Comparison of ENCODE assay signal across 9 mouse cellular contexts in the genomic region with DNA sequence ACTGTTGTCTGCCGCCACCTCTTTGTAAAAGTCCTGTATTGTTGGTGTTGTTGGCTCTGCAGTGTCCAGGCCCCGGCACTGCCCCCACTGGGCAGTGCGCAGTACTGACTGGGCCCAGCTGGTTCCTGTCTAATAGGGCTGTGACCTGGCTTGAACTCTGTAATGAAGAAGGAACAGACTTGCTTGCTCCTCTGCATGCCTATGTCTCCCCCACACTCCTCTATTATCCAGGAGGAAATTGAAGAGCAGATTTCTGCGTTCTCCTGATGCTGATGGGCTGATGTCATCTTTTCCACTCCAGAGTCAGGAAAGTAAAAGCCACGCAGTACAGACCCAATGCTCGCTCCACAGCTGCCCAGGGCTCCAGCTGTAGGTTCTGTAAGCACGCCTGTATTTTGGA.
DNase-seq lines count a peak whose midpoint lies in the region; ATAC-seq and TF ChIP-seq lines count a peak whose summit lies in the region.
"Had no signal": no experiment of that assay in that cellular context is flagged by ENCODE, and none has a peak within 500 bp of the region (broad histone marks: within the 10 kb centered on the region; RNA-seq: fewer than 3 reads in every experiment).

No protein-coding gene starts in this region.

- no peak overlapping the region for H3K27ac ChIP-seq in cerebellum, adult 2 months (ENCODE audit: insufficient read depth, low read length)
- H3K27ac ChIP-seq in embryonic facial prominence, embryonic 14.5 days (replicated peaks; ENCODE audit: low read depth, low read length) = no peak overlapping the region
- peak overlapping the region; percentile 47 for H3K27ac ChIP-seq in lung, embryonic 16.5 days (ENCODE audit: low read length)

- peaks cover 40% of the 10 kb centered on the region for H3K36me3 ChIP-seq in embryonic facial prominence, embryonic 14.5 days (ENCODE audit: control insufficient read depth, insufficient read depth, low read length)
- peaks cover 6% of the 10 kb centered on the region for H3K36me3 ChIP-seq in lung, embryonic 16.5 days (ENCODE audit: control insufficient read depth, insufficient read depth, low read length)

- DNase-seq in cerebellum, adult 2 months = no peak
- no peak for DNase-seq in cerebellum, postnatal 14 days
- peak; percentile 73 for DNase-seq in embryonic facial prominence, embryonic 14.5 days (ENCODE audit: low spot score)
- DNase-seq in kidney, adult 18-20 months = peak; percentile 73
- DNase-seq in c-Kit-positive CD71-positive TER-119-positive erythroid progenitor cells, embryonic 14.5 days (ENCODE audit: low spot score) = no peak
- no peak for DNase-seq in ovary, postnatal 10 days (ENCODE audit: low spot score)
- DNase-seq in ovary, postnatal 36 days (ENCODE audit: low spot score) = no peak

- WGBS in cerebellum, adult 2 months = 65% methylated on average over 7 of the region's 7 CpGs
- 58% methylated on average over 7 of the region's 7 CpGs for WGBS in embryonic facial prominence, embryonic 14.5 days
- 41% methylated on average over 7 of the region's 7 CpGs for WGBS in lung, embryonic 16.5 days

- peaks cover 41% of the 10 kb centered on the region for H3K4me1 ChIP-seq in cerebellum, adult 2 months (ENCODE audit: control insufficient read depth, insufficient read depth, low read length)
- H3K4me1 ChIP-seq in embryonic facial prominence, embryonic 14.5 days (ENCODE audit: control insufficient read depth, insufficient read depth, low read length) = peaks cover 58% of the 10 kb centered on the region
- peaks cover 68% of the 10 kb centered on the region for H3K4me1 ChIP-seq in lung, embryonic 16.5 days (replicated peaks; ENCODE audit: control insufficient read depth, insufficient read depth, low read length)

- H3K27me3 ChIP-seq in cerebellum, adult 2 months (ENCODE audit: control insufficient read depth, insufficient read depth, low read length) = no peaks in the 10 kb centered on the region
- H3K27me3 ChIP-seq in embryonic facial prominence, embryonic 14.5 days (replicated peaks; ENCODE audit: control insufficient read depth, insufficient read depth, low read length) = no peaks in the 10 kb centered on the region
- H3K27me3 ChIP-seq in lung, embryonic 16.5 days (ENCODE audit: control insufficient read depth, insufficient read depth, low read depth, low read length) = no peaks in the 10 kb centered on the region

- no peak overlapping the region for H3K9ac ChIP-seq in embryonic facial prominence, embryonic 14.5 days (ENCODE audit: low read depth, low read length)
- H3K9ac ChIP-seq in lung, embryonic 16.5 days (ENCODE audit: low read length) = no peak overlapping the region

- H3K4me2 ChIP-seq in embryonic facial prominence, embryonic 14.5 days (ENCODE audit: low read depth, low read length) = no peak overlapping the region
- H3K4me2 ChIP-seq in lung, embryonic 16.5 days (ENCODE audit: low read depth, low read length) = no peak overlapping the region

- no peaks in the 10 kb centered on the region for H3K9me3 ChIP-seq in embryonic facial prominence, embryonic 14.5 days (ENCODE audit: control insufficient read depth, low read length)
- H3K9me3 ChIP-seq in lung, embryonic 16.5 days (ENCODE audit: control insufficient read depth, low read length) = no peaks in the 10 kb centered on the region

- TF ChIP-seq CTCF in cerebellum, adult 2 months (IDR thresholded peaks at IDR 0.05; ENCODE audit: borderline replicate concordance, insufficient read depth, low read depth, low read length) = peak; percentile 38; the same call in 1 of the 2 replicates

- no peak for TF ChIP-seq POLR2A in cerebellum, adult 2 months (IDR thresholded peaks at IDR 0.05; ENCODE audit: borderline replicate concordance, insufficient read depth, low read length)

- peak; percentile 62 for ATAC-seq in embryonic facial prominence, embryonic 14.5 days (ENCODE audit: low read depth)
- peak; percentile 73 for ATAC-seq in lung, embryonic 16.5 days (ENCODE audit: low read depth)

- H3K4me3 ChIP-seq in cerebellum, adult 2 months (replicated peaks; ENCODE audit: insufficient read depth, low read depth, low read length) = no peak overlapping the region
- no peak overlapping the region for H3K4me3 ChIP-seq in embryonic facial prominence, embryonic 14.5 days (ENCODE audit: low read depth, low read length)
- H3K4me3 ChIP-seq in lung, embryonic 16.5 days (ENCODE audit: low read length) = no peak overlapping the region
- H3K4me3 ChIP-seq: erythroblast, embryonic 14.5 days had no signal

Comparison
In these comparisons a context has a peak if more than half of its experiments do, and no peak if none do; other contexts are left out.
1. DNase-seq: peak in embryonic facial prominence, embryonic 14.5 days (single experiment) and kidney, adult 18-20 months (single experiment); none in cerebellum, adult 2 months (0 of 2), cerebellum, postnatal 14 days (0 of 2), c-Kit-positive CD71-positive TER-119-positive erythroid progenitor cells, embryonic 14.5 days (single experiment), ovary, postnatal 10 days (single experiment) and ovary, postnatal 36 days (single experiment).